Mouse (Mus musculus) liver, adult 2 months (tissue): ENCODE results near the gene Fam78a. TPM values are rescaled to one million over a fixed set of nuclear protein-coding genes. Genes with fewer than 3 reads are reported as not detected.

Experiments used
- DNase-seq: peaks from one replicate; pipeline ENCODE4 v3.0.0-alpha.2; 2011; ENCODE audit warnings: low read depth, low spot score; ENCODE audit errors: extremely low read depth
- H3K27ac ChIP-seq: fragments of 200-500 bp; replicated peaks from 2 replicates; pipeline ENCODE4 v1.5.1; 2012; ENCODE audit warnings: low read depth, mild to moderate bottlenecking, control low read depth, inconsistent platforms, low read length; ENCODE audit not compliant: insufficient read depth
- H3K27me3 ChIP-seq: fragments of 200-500 bp; 2 replicates; pipeline ENCODE4 v1.6.1; 2012; ENCODE audit warnings: mild to moderate bottlenecking, moderate library complexity, low read length, inconsistent platforms; ENCODE audit not compliant: control insufficient read depth, insufficient read depth
- H3K36me3 ChIP-seq: fragments of 200-500 bp; 2 replicates; pipeline ENCODE4 v1.6.1; 2012; ENCODE audit warnings: low read length, inconsistent platforms; ENCODE audit not compliant: control insufficient read depth, insufficient read depth
- H3K4me1 ChIP-seq: fragments of 200-500 bp; 2 replicates; pipeline ENCODE4 v1.6.1; 2011; ENCODE audit warnings: low read length; ENCODE audit not compliant: control insufficient read depth, insufficient read depth
- H3K4me3 ChIP-seq: fragments of 200-500 bp; 2 replicates; pipeline ENCODE4 v1.5.1; 2011; ENCODE audit warnings: low read depth, mild to moderate bottlenecking, control low read depth, low read length, moderate library complexity; ENCODE audit not compliant: insufficient read depth
- H3K79me2 ChIP-seq: fragments of 200-500 bp; 2 replicates; pipeline ENCODE4 v1.6.1; 2012; ENCODE audit warnings: inconsistent platforms, mild to moderate bottlenecking, low read length, moderate library complexity; ENCODE audit not compliant: control insufficient read depth, insufficient read depth
- H3K9ac ChIP-seq: fragments of 200-500 bp; 2 replicates; pipeline ENCODE4 v1.6.1; 2012; ENCODE audit warnings: low read depth, mild to moderate bottlenecking, control low read depth, inconsistent platforms, low read length
- CTCF ChIP-seq: fragments of 200-500 bp; IDR thresholded peaks from 2 replicates; pipeline ENCODE4 v1.5.1; 2011; ENCODE audit warnings: low read depth, low read length, control low read depth
- POLR2A ChIP-seq: fragments of 200-500 bp; IDR thresholded peaks from 2 replicates; pipeline ENCODE4 v1.6.1; 2011; ENCODE audit warnings: low read length, control low read depth; ENCODE audit not compliant: insufficient read depth; ENCODE audit errors: extremely low read depth
- WGBS: fragments of 180-500 bp; shearing (Covaris S2); methylation state at CpG from one replicate; pipeline ENCODE4 v1.1.7; 2018; 5-methylcytosine and 5-hydroxymethylcytosine counted together
- polyA plus RNA-seq: library from polyadenylated mRNA; depleted of rRNA; stranded (reverse); fragments of >200 nt; gene quantifications from 2 replicates; pipeline ENCODE4 v1.2.3, GENCODE M21; 2012; rRNA removed
- total RNA-seq: library from RNA; depleted of rRNA; stranded (reverse); fragments of >200 nt; gene quantifications from 2 replicates; pipeline ENCODE4 v1.2.3, GENCODE M21; 2014; rRNA removed

The Fam78a gene
- total and polyA plus RNA-seq, 2 experiments: 0.37 to 0.87 TPM

GRCm38 (mm10) chr2:32020229-32020628 lies 64.4 kb downstream of the Fam78a start:
- H3K27me3 ChIP-seq: no peaks in the 10 kb centered on the region
- H3K36me3 ChIP-seq: peaks cover 42% of the 10 kb centered on the region
- H3K4me1 ChIP-seq: no peaks in the 10 kb centered on the region
- DNase-seq: no peak
- H3K79me2 ChIP-seq: no peaks in the 10 kb centered on the region
- TF ChIP-seq CTCF: no peak
- no peak for TF ChIP-seq POLR2A
- H3K4me3 ChIP-seq: no peak overlapping the region
- no peak overlapping the region for H3K9ac ChIP-seq
- no peak overlapping the region for H3K27ac ChIP-seq
- 93% methylated on average over 5 of the region's 5 CpGs for WGBS

GRCm38 (mm10) chr2:32019704-32020103 lies 65.0 kb downstream of the Fam78a start:
- H3K36me3 ChIP-seq: peaks cover 41% of the 10 kb centered on the region
- WGBS: 55% methylated on average over 4 of the region's 4 CpGs
- H3K4me3 ChIP-seq: no peak overlapping the region
- no peak overlapping the region for H3K27ac ChIP-seq
- no peaks in the 10 kb centered on the region for H3K4me1 ChIP-seq
- TF ChIP-seq CTCF (no peak), POLR2A (no peak)
- no peak for DNase-seq
- no peaks in the 10 kb centered on the region for H3K79me2 ChIP-seq
- no peaks in the 10 kb centered on the region for H3K27me3 ChIP-seq
- H3K9ac ChIP-seq: no peak overlapping the region

DNA sequence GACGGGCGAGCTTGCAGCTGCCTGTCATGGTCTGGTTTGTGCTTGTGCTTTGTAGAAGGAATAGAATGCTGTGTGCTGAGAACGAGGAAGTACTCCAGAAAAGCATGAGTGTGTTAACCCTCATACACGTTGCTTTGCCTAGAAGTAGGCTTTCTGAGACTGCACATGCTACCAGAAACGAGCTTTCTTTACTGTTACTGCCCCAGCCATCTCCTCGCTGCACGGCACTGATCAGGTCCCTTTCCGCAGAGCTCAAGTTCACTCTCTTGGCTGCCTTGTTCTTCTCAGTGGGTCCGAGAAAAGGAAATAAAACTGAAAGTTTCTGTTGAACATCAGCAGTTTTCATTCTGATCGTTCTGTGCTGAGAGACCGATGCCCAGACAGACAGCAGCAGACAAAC lies 75.9 kb downstream of the Fam78a start:
- TF ChIP-seq POLR2A: no peak
- Histone ChIP-seq H3K79me2 (no peaks in the 10 kb centered on the region), H3K27me3 (no peaks in the 10 kb centered on the region), H3K27ac (no peak overlapping the region), H3K36me3 (peaks cover 70% of the 10 kb centered on the region), H3K9ac (no peak overlapping the region), H3K4me1 (no peaks in the 10 kb centered on the region), H3K4me3 (no peak overlapping the region)
- DNase-seq: peak; percentile 14
- 89% methylated on average over 11 of the region's 11 CpGs for WGBS

GRCm38 (mm10) chr2:32008311-32008710 lies 76.3 kb downstream of the Fam78a start:
- H3K27me3 ChIP-seq: no peaks in the 10 kb centered on the region
- no peaks in the 10 kb centered on the region for H3K79me2 ChIP-seq
- 76% methylated on average over 2 of the region's 2 CpGs for WGBS
- H3K4me1 ChIP-seq: no peaks in the 10 kb centered on the region
- H3K27ac ChIP-seq: no peak overlapping the region
- DNase-seq: no peak
- TF ChIP-seq POLR2A (no peak), CTCF (no peak)
- no peak overlapping the region for H3K4me3 ChIP-seq
- peaks cover 70% of the 10 kb centered on the region for H3K36me3 ChIP-seq
- no peak overlapping the region for H3K9ac ChIP-seq

Other genes with a start within 250 kb of the Fam78a start
- gene Fibcd1, start 238.9 kb downstream of the Fam78a start, total RNA-seq: not detected in 2 replicates
- not detected in 2 replicates for gene Fibcd1, start 238.9 kb downstream of the Fam78a start, polyA plus RNA-seq
- 0.67 and 0.83 TPM in 2 replicates for gene Lamc3, start 197.6 kb downstream of the Fam78a start, total RNA-seq
- 0.73 and 0.95 TPM in 2 replicates for gene Lamc3, start 197.6 kb downstream of the Fam78a start, polyA plus RNA-seq
- gene Aif1l, start 134.7 kb downstream of the Fam78a start, total RNA-seq: 0.13 and 0.18 TPM in 2 replicates
- 0.10 and 0.16 TPM in 2 replicates for gene Aif1l, start 134.7 kb downstream of the Fam78a start, polyA plus RNA-seq
- 5.3 and 7.1 TPM in 2 replicates for gene Nup214, start 110.4 kb downstream of the Fam78a start, total RNA-seq
- gene Nup214, start 110.4 kb downstream of the Fam78a start, polyA plus RNA-seq: 10.2 and 11.5 TPM in 2 replicates
- gene Plpp7, start 10.7 kb upstream of the Fam78a start, total RNA-seq: 0.34 and 0.37 TPM in 2 replicates
- gene Plpp7, start 10.7 kb upstream of the Fam78a start, polyA plus RNA-seq: 1.3 and 2.3 TPM in 2 replicates
- 5.5 and 12.5 TPM in 2 replicates for gene Prrc2b, start 66.2 kb upstream of the Fam78a start, total RNA-seq
- gene Prrc2b, start 66.2 kb upstream of the Fam78a start, polyA plus RNA-seq: 12.1 and 14.7 TPM in 2 replicates
- 10.9 and 11.9 TPM in 2 replicates for gene Pomt1, start 151.7 kb upstream of the Fam78a start, total RNA-seq
- 19.5 and 21.5 TPM in 2 replicates for gene Pomt1, start 151.7 kb upstream of the Fam78a start, polyA plus RNA-seq
- gene Uck1, start 175.3 kb upstream of the Fam78a start, total RNA-seq: 27.5 and 36.7 TPM in 2 replicates
- gene Uck1, start 175.3 kb upstream of the Fam78a start, polyA plus RNA-seq: 66.1 and 96.7 TPM in 2 replicates
- gene Golga2, start 202.5 kb upstream of the Fam78a start, total RNA-seq: 16.0 and 17.1 TPM in 2 replicates
- gene Golga2, start 202.5 kb upstream of the Fam78a start, polyA plus RNA-seq: 13.4 and 17.0 TPM in 2 replicates
- 313 and 384 TPM in 2 replicates for gene Swi5, start 203.2 kb upstream of the Fam78a start, total RNA-seq
- gene Swi5, start 203.2 kb upstream of the Fam78a start, polyA plus RNA-seq: 171 and 203 TPM in 2 replicates